Mouse (Mus musculus): ENCODE data around the gene Stard10. TPM values are rescaled to one million over a fixed set of nuclear protein-coding genes. Genes with fewer than 3 reads are reported as not detected.

Stard10 gene
- total and polyA plus RNA-seq, 2 experiments from 2014 or later: 45.9 to 62.6 TPM

- DNase-seq (ENCODE audit: low spot score): no peak
- Histone ChIP-seq H3K4me3 (ENCODE audit: low read depth, low read length) (peak overlapping the region; percentile 78), H3K27ac (ENCODE audit: low read depth) (peak overlapping the region; percentile 84), H3K4me2 (ENCODE audit: low read depth, low read length) (peak overlapping the region; percentile 88), H3K9me3 (replicated peaks; ENCODE audit: control insufficient read depth, low read length) (no peaks in the 10 kb centered on the region), H3K9ac (replicated peaks; ENCODE audit: low read depth, low read length) (peak overlapping the region; percentile 69), H3K4me1 (ENCODE audit: control insufficient read depth, insufficient read depth) (peaks cover 9% of the 10 kb centered on the region; the same call in 1 of the 2 replicates), H3K36me3 (replicated peaks; ENCODE audit: control insufficient read depth, insufficient read depth, low read length) (no peaks in the 10 kb centered on the region), H3K27me3 (ENCODE audit: control insufficient read depth, insufficient read depth, low read length) (no peaks in the 10 kb centered on the region)
- ATAC-seq (ENCODE audit: insufficient read depth, low read depth): no peak
- WGBS: 36% methylated on average over 7 of the region's 7 CpGs
- TF ChIP-seq EP300 (IDR thresholded peaks at IDR 0.05; ENCODE audit: low read depth) (no peak), CTCF (IDR thresholded peaks at IDR 0.05; ENCODE audit: low read depth) (no peak)
Measured at GRCm38 (mm10) chr7:101302691-101303090, 14.2 kb upstream of the Stard10 start.

GRCm38 (mm10) chr7:101306841-101307240, 10.0 kb upstream of the Stard10 start:
- Histone ChIP-seq H3K4me1 (ENCODE audit: control insufficient read depth, insufficient read depth) (0 out of 2 replicates have a peak, but pooled peaks cover 8% of the 10 kb centered on the region), H3K27me3 (ENCODE audit: control insufficient read depth, insufficient read depth, low read length) (no peaks in the 10 kb centered on the region), H3K4me3 (ENCODE audit: low read depth, low read length) (no peak overlapping the region), H3K27ac (ENCODE audit: low read depth) (no peak overlapping the region), H3K4me2 (ENCODE audit: low read depth, low read length) (no peak overlapping the region), H3K9me3 (replicated peaks; ENCODE audit: control insufficient read depth, low read length) (no peaks in the 10 kb centered on the region), H3K36me3 (replicated peaks; ENCODE audit: control insufficient read depth, insufficient read depth, low read length) (no peaks in the 10 kb centered on the region), H3K9ac (replicated peaks; ENCODE audit: low read depth, low read length) (no peak overlapping the region)
- TF ChIP-seq CTCF (IDR thresholded peaks at IDR 0.05; ENCODE audit: low read depth) (no peak), EP300 (IDR thresholded peaks at IDR 0.05; ENCODE audit: low read depth) (no peak)
- DNase-seq (ENCODE audit: low spot score) (no peak), ATAC-seq (ENCODE audit: insufficient read depth, low read depth) (no peak)
- WGBS: 24% methylated on average over 2 of the region's 2 CpGs

DNA sequence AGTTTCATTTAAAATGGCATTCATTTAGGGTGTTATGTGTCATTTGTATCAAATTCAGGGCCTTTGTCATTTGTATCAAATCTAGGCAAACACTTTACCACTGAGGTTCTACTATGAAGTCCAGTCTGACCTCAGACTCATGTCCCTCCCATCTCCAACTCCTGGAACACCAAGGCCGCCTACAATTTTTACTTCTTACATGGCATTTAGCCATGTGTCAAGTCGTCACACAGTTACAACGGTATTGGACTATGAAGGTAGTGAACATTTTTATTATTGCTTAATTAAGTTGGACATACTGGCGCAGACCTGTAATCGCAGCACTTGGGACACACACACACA, 6.9 kb upstream of the Stard10 start:
- Histone ChIP-seq H3K4me2 (ENCODE audit: low read depth, low read length) (peak overlapping the region; percentile 62), H3K27ac (ENCODE audit: low read depth) (peak overlapping the region; percentile 99), H3K9me3 (replicated peaks; ENCODE audit: control insufficient read depth, low read length) (no peaks in the 10 kb centered on the region), H3K4me1 (ENCODE audit: control insufficient read depth, insufficient read depth) (0 out of 2 replicates have a peak, but pooled peaks cover 9% of the 10 kb centered on the region), H3K4me3 (ENCODE audit: low read depth, low read length) (peak overlapping the region; percentile 55), H3K9ac (replicated peaks; ENCODE audit: low read depth, low read length) (peak overlapping the region; percentile 69), H3K36me3 (replicated peaks; ENCODE audit: control insufficient read depth, insufficient read depth, low read length) (no peaks in the 10 kb centered on the region), H3K27me3 (ENCODE audit: control insufficient read depth, insufficient read depth, low read length) (no peaks in the 10 kb centered on the region)
- DNase-seq (ENCODE audit: low spot score): no peak
- ATAC-seq (ENCODE audit: insufficient read depth, low read depth): no peak
- TF ChIP-seq EP300 (IDR thresholded peaks at IDR 0.05; ENCODE audit: low read depth): no peak
- WGBS: 31% methylated on average over 5 of the region's 5 CpGs

GRCm38 (mm10) chr7:101310327-101311028, 6.4 kb upstream of the Stard10 start:
- TF ChIP-seq EP300 (IDR thresholded peaks at IDR 0.05; ENCODE audit: low read depth) (peak; percentile 77; the same call in 1 of the 2 replicates), CTCF (IDR thresholded peaks at IDR 0.05; ENCODE audit: low read depth) (peak; percentile 91)
- H3K4me3 ChIP-seq (ENCODE audit: low read depth, low read length): peak overlapping the region; percentile 55
- no peaks in the 10 kb centered on the region for H3K27me3 ChIP-seq (ENCODE audit: control insufficient read depth, insufficient read depth, low read length)
- H3K9me3 ChIP-seq (replicated peaks; ENCODE audit: control insufficient read depth, low read length): no peaks in the 10 kb centered on the region
- under 1% methylated on average over 43 of the region's 43 CpGs for WGBS
- H3K9ac ChIP-seq (replicated peaks; ENCODE audit: low read depth, low read length): peak overlapping the region; percentile 69
- no peaks in the 10 kb centered on the region for H3K36me3 ChIP-seq (replicated peaks; ENCODE audit: control insufficient read depth, insufficient read depth, low read length)
- peak overlapping the region; percentile 62 for H3K4me2 ChIP-seq (ENCODE audit: low read depth, low read length)
- peak overlapping the region; percentile 99 for H3K27ac ChIP-seq (ENCODE audit: low read depth)
- DNase-seq (ENCODE audit: low spot score) (peak; percentile 98), ATAC-seq (ENCODE audit: insufficient read depth, low read depth) (peak; percentile 95)
- 0 out of 2 replicates have a peak, but pooled peaks cover 9% of the 10 kb centered on the region for H3K4me1 ChIP-seq (ENCODE audit: control insufficient read depth, insufficient read depth)

DNA sequence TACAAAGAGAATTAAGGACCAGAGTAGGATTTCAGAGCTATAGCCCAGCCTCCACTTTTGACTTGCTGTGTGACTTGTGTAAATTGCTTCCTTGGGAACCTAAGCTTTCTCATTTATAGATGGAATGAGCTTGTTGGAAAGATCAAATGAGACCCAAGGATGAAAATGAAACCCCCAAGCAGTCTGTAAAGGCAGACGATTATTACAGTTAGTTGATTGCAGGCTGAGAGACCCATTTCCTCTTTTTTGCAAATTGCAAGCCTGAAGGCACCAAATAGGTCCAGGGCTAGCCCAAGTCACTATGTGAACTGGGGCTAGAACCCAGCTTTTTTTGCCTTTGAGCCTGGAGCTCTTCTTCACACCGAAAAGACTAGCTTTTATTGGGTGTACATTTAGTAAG, 5.8 kb upstream of the Stard10 start:
- Histone ChIP-seq H3K4me2 (ENCODE audit: low read depth, low read length) (peak overlapping the region; percentile 62), H3K4me1 (ENCODE audit: control insufficient read depth, insufficient read depth) (0 out of 2 replicates have a peak, but pooled peaks cover 9% of the 10 kb centered on the region), H3K4me3 (ENCODE audit: low read depth, low read length) (peak overlapping the region; percentile 55), H3K27ac (ENCODE audit: low read depth) (peak overlapping the region; percentile 99), H3K9me3 (replicated peaks; ENCODE audit: control insufficient read depth, low read length) (no peaks in the 10 kb centered on the region), H3K9ac (replicated peaks; ENCODE audit: low read depth, low read length) (no peak overlapping the region), H3K36me3 (replicated peaks; ENCODE audit: control insufficient read depth, insufficient read depth, low read length) (no peaks in the 10 kb centered on the region), H3K27me3 (ENCODE audit: control insufficient read depth, insufficient read depth, low read length) (no peaks in the 10 kb centered on the region)
- no peak for ATAC-seq (ENCODE audit: insufficient read depth, low read depth)
- 30% methylated on average over 2 of the region's 2 CpGs for WGBS
- no peak for DNase-seq (ENCODE audit: low spot score)
- no peak for TF ChIP-seq EP300 (IDR thresholded peaks at IDR 0.05; ENCODE audit: low read depth)
- TF ChIP-seq CTCF (IDR thresholded peaks at IDR 0.05; ENCODE audit: low read depth): no peak

Data from heart, postnatal 0 days (tissue).